ENCODE assay signal across 28 mouse cellular contexts in genomic region chr9:111841151-111841550, GRCm38 (mm10).
DNase-seq lines count a peak whose midpoint lies in the region; ATAC-seq and TF ChIP-seq lines count a peak whose summit lies in the region.
"Had no signal": no experiment of that assay in that cellular context is flagged by ENCODE, and none has a peak within 500 bp of the region (broad histone marks: within the 10 kb centered on the region; RNA-seq: fewer than 3 reads in every experiment).

No protein-coding gene starts in this region.

- no peak overlapping the region for H3K4me3 ChIP-seq in forebrain, embryonic 14.5 days (ENCODE audit: low read depth, low read length)
- no peak overlapping the region for H3K4me3 ChIP-seq in forebrain, embryonic 11.5 days (ENCODE audit: low read depth, low read length)
- H3K4me3 ChIP-seq: embryonic facial prominence, embryonic 13.5 days; embryonic facial prominence, embryonic 15.5 days; erythroblast, embryonic 14.5 days; forebrain, embryonic 10.5 days; forebrain, embryonic 13.5 days had no signal

- no peaks in the 10 kb centered on the region for H3K9me3 ChIP-seq in forebrain, embryonic 14.5 days (replicated peaks; ENCODE audit: control insufficient read depth, low read length)
- H3K9me3 ChIP-seq in forebrain, embryonic 11.5 days (ENCODE audit: control insufficient read depth, low read length) = no peaks in the 10 kb centered on the region
- H3K9me3 ChIP-seq: embryonic facial prominence, embryonic 13.5 days; embryonic facial prominence, embryonic 15.5 days; forebrain, embryonic 10.5 days; forebrain, embryonic 13.5 days had no signal

- no peak for TF ChIP-seq POLR2A in brain, embryonic 14.5 days (IDR thresholded peaks at IDR 0.05; ENCODE audit: borderline replicate concordance, extremely low read depth, insufficient read depth, insufficient read length, poor library complexity, severe bottlenecking)

- H3K27me3 ChIP-seq in forebrain, embryonic 14.5 days (replicated peaks; ENCODE audit: control insufficient read depth, insufficient read depth, low read length) = no peaks in the 10 kb centered on the region
- H3K27me3 ChIP-seq in forebrain, embryonic 11.5 days (ENCODE audit: control insufficient read depth, insufficient read depth, low read length) = no peaks in the 10 kb centered on the region
- H3K27me3 ChIP-seq: CH12.LX; embryonic facial prominence, embryonic 13.5 days; embryonic facial prominence, embryonic 15.5 days; forebrain, embryonic 13.5 days had no signal

- WGBS in forebrain, embryonic 14.5 days = 66% methylated on average over 6 of the region's 6 CpGs
- 88% methylated on average over 6 of the region's 6 CpGs for WGBS in forebrain, embryonic 11.5 days

- H3K4me1 ChIP-seq in forebrain, embryonic 14.5 days (ENCODE audit: control insufficient read depth, insufficient read depth, low read length) = no peaks in the 10 kb centered on the region
- H3K4me1 ChIP-seq in forebrain, embryonic 11.5 days (replicated peaks; ENCODE audit: control insufficient read depth, insufficient read depth, low read length) = no peaks in the 10 kb centered on the region
- H3K4me1 ChIP-seq: embryonic facial prominence, embryonic 13.5 days; embryonic facial prominence, embryonic 15.5 days; forebrain, embryonic 10.5 days; forebrain, embryonic 13.5 days had no signal

- ATAC-seq in forebrain, embryonic 14.5 days = no peak
- no peak for ATAC-seq in forebrain, embryonic 11.5 days (replicated peaks; ENCODE audit: low FRiP score)
- ATAC-seq: CD4-positive, CD25-positive, alpha-beta regulatory T cell, adult 4 months; forebrain, embryonic 13.5 days; forebrain, embryonic 16.5 days had no signal

- H3K4me2 ChIP-seq in forebrain, embryonic 14.5 days (ENCODE audit: low read length) = no peak overlapping the region
- H3K4me2 ChIP-seq in forebrain, embryonic 11.5 days (ENCODE audit: low read depth, low read length, severe bottlenecking) = no peak overlapping the region
- H3K4me2 ChIP-seq: embryonic facial prominence, embryonic 13.5 days; embryonic facial prominence, embryonic 15.5 days; forebrain, embryonic 13.5 days had no signal

- no peak overlapping the region for H3K27ac ChIP-seq in forebrain, embryonic 14.5 days (ENCODE audit: low read depth, low read length)
- no peak overlapping the region for H3K27ac ChIP-seq in forebrain, embryonic 11.5 days (ENCODE audit: low read depth, low read length)
- H3K27ac ChIP-seq: embryonic facial prominence, embryonic 13.5 days; embryonic facial prominence, embryonic 15.5 days; forebrain, embryonic 10.5 days; forebrain, embryonic 13.5 days had no signal

- no peak for TF ChIP-seq CTCF in brain, embryonic 14.5 days (IDR thresholded peaks at IDR 0.05; ENCODE audit: borderline replicate concordance, extremely low read depth, insufficient read depth, insufficient read length)

- peak; percentile 11 for DNase-seq in forebrain, embryonic 14.5 days (ENCODE audit: low spot score)
- DNase-seq in forebrain, embryonic 11.5 days (ENCODE audit: low spot score) = no peak
- DNase-seq in kidney, postnatal 10 days = peak; percentile 40
- no peak for DNase-seq in kidney, postnatal 36 days
- DNase-seq in kidney, postnatal 4 days = peak; percentile 5 to 32
- DNase-seq in kidney, adult 9 months = no peak
- DNase-seq in brain, embryonic 14.5 days (ENCODE audit: low read depth) = peak; percentile 25
- DNase-seq in urinary bladder, adult 18-20 months (ENCODE audit: low spot score in 2 of 2) = no peak
- DNase-seq: adrenal gland, adult 2 months; adrenal gland, postnatal 10 days; adrenal gland, postnatal 25 days; B cell, adult 2 months; cerebellum, adult 11 months; cerebellum, adult 18-20 months; cerebellum, adult 8-10 months; cerebellum, adult 9-11 months; cerebellum, postnatal 14 days; cerebellum, postnatal 36 days; embryo, embryonic 11 days had no signal

- no peak overlapping the region for H3K9ac ChIP-seq in forebrain, embryonic 14.5 days (ENCODE audit: low read length)
- no peak overlapping the region for H3K9ac ChIP-seq in forebrain, embryonic 11.5 days (ENCODE audit: low read length)
- H3K9ac ChIP-seq: embryonic facial prominence, embryonic 13.5 days; embryonic facial prominence, embryonic 15.5 days; forebrain, embryonic 13.5 days had no signal

- H3K36me3 ChIP-seq in forebrain, embryonic 14.5 days (ENCODE audit: control insufficient read depth, insufficient read depth, low read length) = no peaks in the 10 kb centered on the region
- H3K36me3 ChIP-seq in forebrain, embryonic 11.5 days (ENCODE audit: control insufficient read depth, insufficient read depth, low read length) = no peaks in the 10 kb centered on the region
- H3K36me3 ChIP-seq: embryonic facial prominence, embryonic 13.5 days; embryonic facial prominence, embryonic 15.5 days; forebrain, embryonic 10.5 days; G1E had no signal

Comparison
In these comparisons a context has a peak if more than half of its experiments do, and no peak if none do; other contexts are left out.
1. DNase-seq: peak in forebrain, embryonic 14.5 days (single experiment), kidney, postnatal 10 days (single experiment), kidney, postnatal 4 days (2 of 2) and brain, embryonic 14.5 days (single experiment); none in forebrain, embryonic 11.5 days (single experiment), kidney, postnatal 36 days (0 of 2), kidney, adult 9 months (single experiment) and urinary bladder, adult 18-20 months (0 of 2).